Mouse (Mus musculus): ENCODE measurements around the gene Tcf7l2. TPM values are rescaled to one million over a fixed set of nuclear protein-coding genes. Genes with fewer than 3 reads are reported as not detected.

Tcf7l2 gene
- total and polyA plus RNA-seq, 3 experiments, result not detected

- no peak overlapping the region for H3K4me3 ChIP-seq (replicated peaks in 1 of 3; ENCODE audit: low read depth in 2 of 3, low read length in 2 of 3, poor library complexity in 1 of 3)
- H3K36me3 ChIP-seq (replicated peaks in 1 of 2; ENCODE audit: control insufficient read depth in 1 of 2, insufficient read depth in 1 of 2, low read length in 1 of 2), result no peaks in the 10 kb centered on the region
- H3K9ac ChIP-seq (ENCODE audit: insufficient read depth, low read depth), result no peak overlapping the region
- TF ChIP-seq BHLHE40 (IDR thresholded peaks at IDR 0.05; ENCODE audit: low read depth, low read length), result no peak
- TF ChIP-seq ZMIZ1 (IDR thresholded peaks at IDR 0.05; ENCODE audit: low read depth, low read length), result no peak
- no peak for TF ChIP-seq CHD1 (IDR thresholded peaks at IDR 0.05; ENCODE audit: low read depth, low read length)
- no peak for TF ChIP-seq CHD2 (IDR thresholded peaks at IDR 0.05; ENCODE audit: low read length)
- TF ChIP-seq SMC3 (IDR thresholded peaks at IDR 0.05; ENCODE audit: low read depth, low read length), result no peak
- TF ChIP-seq NELFE (IDR thresholded peaks at IDR 0.05; ENCODE audit: low read depth, low read length), result no peak
- no peak for TF ChIP-seq MAX (IDR thresholded peaks at IDR 0.05; ENCODE audit: low read length)
- no peak for TF ChIP-seq GABPA (IDR thresholded peaks at IDR 0.05; ENCODE audit: insufficient replicate concordance, low read depth, low read length)
- TF ChIP-seq RCOR1 (conservative IDR thresholded peaks at IDR 0.05; ENCODE audit: low read depth, low read length), result no peak
- TF ChIP-seq MAFK (IDR thresholded peaks at IDR 0.05; ENCODE audit: insufficient replicate concordance, low read length), result no peak
- no peak for TF ChIP-seq MXI1 (IDR thresholded peaks at IDR 0.05; ENCODE audit: low read depth, low read length)
- TF ChIP-seq MAZ (IDR thresholded peaks at IDR 0.05; ENCODE audit: low read depth, low read length), result no peak
- no peak for TF ChIP-seq ZC3H11A (IDR thresholded peaks at IDR 0.05; ENCODE audit: low read depth, low read length)
- no peak for TF ChIP-seq NRF1 (IDR thresholded peaks at IDR 0.05; ENCODE audit: low read depth, low read length)
- no peak for TF ChIP-seq ELF1 (IDR thresholded peaks at IDR 0.05; ENCODE audit: low read depth, low read length)
- no peak overlapping the region for H3K4me2 ChIP-seq (ENCODE audit: insufficient read depth, low read depth, poor library complexity, severe bottlenecking)
- H3K27me3 ChIP-seq (replicated peaks), result peaks cover 89% of the 10 kb centered on the region
- peaks cover 0 to 5% of the 10 kb centered on the region in 2 experiments; a peak in 2 of 4 replicates for H3K4me1 ChIP-seq (ENCODE audit: control insufficient read depth in 1 of 2, insufficient read depth in 2 of 2)
- DNase-seq (ENCODE audit: extremely low read depth), result no peak
- in situ Hi-C loops (cut with MboI; ENCODE audit: low pct_ligation_motif_present, low pct_unique_long_range_greater_than_20kb, low sequenced_read_pairs), result no loop called here
- no peaks in the 10 kb centered on the region for H3K79me2 ChIP-seq (replicated peaks; ENCODE audit: control insufficient read depth, extremely low read depth, insufficient read depth, poor library complexity, severe bottlenecking)
- H3K27ac ChIP-seq (ENCODE audit: insufficient read depth, low read depth), result no peak overlapping the region
- H3K9me3 ChIP-seq (replicated peaks; ENCODE audit: low read length), result peaks cover 9% of the 10 kb centered on the region
- dilution Hi-C loops (cut with MboI; ENCODE audit: extremely low pct_ligation_motif_present, extremely low pct_unique_long_range_greater_than_20kb, low sequenced_read_pairs), result no loop called here
These were observed 19.5 kb downstream of the Tcf7l2 start for GRCm38 (mm10) chr19:55761086-55761485.

GRCm38 (mm10) chr19:55762187-55762586, 20.6 kb downstream of the Tcf7l2 start:
- in situ Hi-C loops (cut with MboI; ENCODE audit: low pct_ligation_motif_present, low pct_unique_long_range_greater_than_20kb, low sequenced_read_pairs), result no loop called here
- H3K9ac ChIP-seq (ENCODE audit: insufficient read depth, low read depth), result no peak overlapping the region
- peaks cover 92% of the 10 kb centered on the region for H3K27me3 ChIP-seq (replicated peaks)
- no peak for TF ChIP-seq GABPA (IDR thresholded peaks at IDR 0.05; ENCODE audit: insufficient replicate concordance, low read depth, low read length)
- TF ChIP-seq PAX5 (IDR thresholded peaks at IDR 0.05; ENCODE audit: low read length), result no peak
- TF ChIP-seq SIN3A (IDR thresholded peaks at IDR 0.05; ENCODE audit: low read length), result no peak
- no peak for TF ChIP-seq CHD2 (IDR thresholded peaks at IDR 0.05; ENCODE audit: low read length)
- no peak for TF ChIP-seq RAD21 (IDR thresholded peaks at IDR 0.05; ENCODE audit: low read depth, low read length)
- TF ChIP-seq MXI1 (IDR thresholded peaks at IDR 0.05; ENCODE audit: low read depth, low read length), result no peak
- no peak for TF ChIP-seq POLR2A (IDR thresholded peaks at IDR 0.05; ENCODE audit: low read depth, low read length)
- no peak for TF ChIP-seq IRF4 (IDR thresholded peaks at IDR 0.05; ENCODE audit: low read depth, low read length)
- TF ChIP-seq CTCF (conservative IDR thresholded peaks at IDR 0.05 in 1 of 2, IDR thresholded peaks at IDR 0.05 in 1 of 2; ENCODE audit: low read depth in 2 of 2, low read length in 2 of 2), result no peak
- no peak for TF ChIP-seq KAT2A (IDR thresholded peaks at IDR 0.05; ENCODE audit: insufficient replicate concordance, low read length)
- TF ChIP-seq USF2 (conservative IDR thresholded peaks at IDR 0.05; ENCODE audit: low read depth, low read length), result no peak
- no peak for TF ChIP-seq JUN (IDR thresholded peaks at IDR 0.05; ENCODE audit: insufficient read depth, low read depth, low read length)
- no peaks in the 10 kb centered on the region for H3K36me3 ChIP-seq (replicated peaks in 1 of 2; ENCODE audit: control insufficient read depth in 1 of 2, insufficient read depth in 1 of 2, low read length in 1 of 2)
- dilution Hi-C loops (cut with MboI; ENCODE audit: extremely low pct_ligation_motif_present, extremely low pct_unique_long_range_greater_than_20kb, low sequenced_read_pairs), result no loop called here
- H3K9me3 ChIP-seq (replicated peaks; ENCODE audit: low read length), result peaks cover 9% of the 10 kb centered on the region
- no peak overlapping the region for H3K27ac ChIP-seq (ENCODE audit: insufficient read depth, low read depth)
- no peak overlapping the region for H3K4me3 ChIP-seq (replicated peaks in 1 of 3; ENCODE audit: low read depth in 2 of 3, low read length in 2 of 3, poor library complexity in 1 of 3)
- peaks cover 0 to 16% of the 10 kb centered on the region in 2 experiments; a peak in 2 of 4 replicates for H3K4me1 ChIP-seq (ENCODE audit: control insufficient read depth in 1 of 2, insufficient read depth in 2 of 2)
- H3K79me2 ChIP-seq (replicated peaks; ENCODE audit: control insufficient read depth, extremely low read depth, insufficient read depth, poor library complexity, severe bottlenecking), result no peaks in the 10 kb centered on the region
- no peak for DNase-seq (ENCODE audit: extremely low read depth)
- H3K4me2 ChIP-seq (ENCODE audit: insufficient read depth, low read depth, poor library complexity, severe bottlenecking), result no peak overlapping the region

Measured in CH12.LX (cell line).